Mouse (Mus musculus): ENCODE measurements around the gene Gm4216. TPM values are rescaled to one million over a fixed set of nuclear protein-coding genes. Genes with fewer than 3 reads are reported as not detected.
"Not testable (repeated sequence)": the region's sequence is repeated elsewhere in the genome, so short reads cannot be mapped to it uniquely, and the experiment has no call there.

The Gm4216 gene
- not detected for total RNA-seq (2021)

DNA sequence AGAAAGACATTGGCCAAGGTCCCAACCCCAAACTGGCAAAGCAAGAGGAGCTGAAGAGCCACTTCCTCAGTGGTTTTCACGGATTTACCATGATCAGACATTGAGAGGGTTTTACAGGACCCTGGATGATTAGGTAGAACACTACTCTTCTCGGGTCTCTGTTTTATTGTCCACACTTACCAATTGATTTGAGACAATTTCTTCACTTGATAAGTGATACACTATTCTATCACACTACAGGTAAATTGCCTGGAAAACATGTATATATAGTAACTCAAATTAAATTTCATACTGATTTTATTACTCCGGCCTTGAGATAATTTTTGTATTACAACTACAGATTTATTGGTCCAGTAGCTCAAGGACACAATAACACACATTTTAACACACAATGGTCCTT is at the start of gene Gm4216:
Gm4216 (minus strand) TSS at position 101 of the 400 bp plus-strand sequence.
- intact Hi-C loops (cut with DNase I); DNase-seq (ENCODE audit: low spot score in 2 of 2): not testable (repeated sequence)

DNA sequence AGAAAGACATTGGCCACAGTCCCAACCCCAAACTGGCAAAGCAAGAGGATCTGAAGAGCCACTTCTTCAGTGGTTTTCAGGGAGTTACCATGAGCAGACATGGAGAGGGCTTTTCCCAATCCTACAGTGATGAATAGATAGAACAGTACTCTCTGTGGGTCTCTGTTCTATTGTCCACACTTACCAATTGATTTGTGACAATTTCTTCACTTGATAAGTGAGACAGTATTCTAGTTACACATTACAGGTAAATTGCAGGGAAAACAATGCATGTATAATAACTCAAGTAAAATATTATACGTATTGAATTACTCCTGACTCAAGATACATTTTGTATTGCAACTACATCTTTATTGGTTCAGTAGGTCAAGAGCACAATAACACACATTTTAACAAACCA is 47.6 kb upstream of the Gm4216 start, which contains the start of gene Gm8720:
Gm8720 (minus strand) TSS at position 101 of the 400 bp plus-strand sequence.
- DNase-seq (ENCODE audit: low spot score in 2 of 2); intact Hi-C loops (cut with DNase I): not testable (repeated sequence)

DNA sequence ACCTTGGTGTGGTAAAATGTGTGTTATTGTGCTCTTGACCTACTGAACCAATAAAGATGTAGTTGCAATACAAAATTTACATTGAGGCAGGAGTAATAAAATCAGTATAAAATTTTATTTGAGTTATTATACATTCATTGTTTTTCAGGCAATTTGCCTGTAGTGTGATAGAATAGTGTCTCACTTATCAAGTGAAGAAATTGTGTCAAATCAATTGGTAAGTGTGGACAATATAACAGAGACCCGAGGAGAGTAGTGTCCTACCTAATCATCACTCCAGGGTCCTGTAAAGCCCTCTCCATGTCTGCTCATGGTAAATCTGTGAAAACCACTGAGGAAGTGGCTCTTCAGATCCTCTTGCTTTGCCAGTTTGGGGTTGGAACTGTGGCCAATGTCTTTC is 35.5 kb upstream of the Gm4216 start, which contains the start of gene Vmn1r163:
Vmn1r163 (plus strand) TSS at position 301 of the 400 bp plus-strand sequence.
- intact Hi-C loops (cut with DNase I), result not testable (repeated sequence)

DNA sequence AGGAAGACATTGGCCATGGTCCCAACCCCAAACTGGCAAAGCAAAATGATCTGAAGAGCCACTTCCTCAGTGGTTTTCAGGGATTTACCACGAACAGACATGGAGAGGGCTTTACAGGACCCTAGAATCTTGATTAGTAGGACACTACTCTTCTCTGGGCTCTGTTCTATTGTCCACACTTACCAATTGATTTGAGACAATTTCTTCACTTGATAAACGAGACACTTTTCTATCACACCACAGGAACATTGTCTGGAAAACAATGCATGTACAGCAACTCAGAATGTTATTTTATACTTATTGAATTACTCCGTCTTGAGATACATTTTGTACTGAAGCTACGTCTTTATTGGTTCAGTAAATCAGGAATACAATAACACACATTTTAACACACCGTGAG is 35.1 kb downstream of the Gm4216 start, which contains the start of gene Gm4214:
Gm4214 (minus strand) TSS at position 101 of the 400 bp plus-strand sequence.
- intact Hi-C loops (cut with DNase I); DNase-seq (ENCODE audit: low spot score in 2 of 2): not testable (repeated sequence)

More for the DNA sequence above, 35.5 kb upstream of the Gm4216 start, which contains the start of gene Vmn1r163:
- DNase-seq (ENCODE audit: low spot score in 2 of 2), result not testable (repeated sequence)

Other genes starting within 250 kb of the Gm4216 start
- gene Vmn1r158, start 229.1 kb downstream of the Gm4216 start, total RNA-seq (2021), result not detected
- gene Vmn1r159, start 176.3 kb downstream of the Gm4216 start, total RNA-seq (2021), result not detected
- not detected for gene Vmn1r160, start 148.7 kb downstream of the Gm4216 start, total RNA-seq (2021)
- gene Gm4214, start 35.2 kb downstream of the Gm4216 start, total RNA-seq (2021), result not detected
- not detected for gene Vmn1r163, start 35.6 kb upstream of the Gm4216 start, total RNA-seq (2021)
- not detected for gene Gm8720, start 47.5 kb upstream of the Gm4216 start, total RNA-seq (2021)
- gene Gm10662, start 124.6 kb upstream of the Gm4216 start, total RNA-seq (2021), result not detected
- gene Vmn1r165, start 197.4 kb upstream of the Gm4216 start, total RNA-seq (2021), result not detected
- not detected for gene Vmn1r166, start 231.8 kb upstream of the Gm4216 start, total RNA-seq (2021)

All from left cerebral cortex, postnatal 25 days (tissue).